Mouse (Mus musculus) liver, embryonic 14.5 days (tissue): ENCODE results near the gene Pla2g3.

Experiments
- CTCF ChIP-seq: IDR thresholded peaks from 2 replicates; pipeline ENCODE4 v1.5.1; 2016; ENCODE audit warnings: antibody characterized with exemption, low read depth, control low read depth
- EP300 ChIP-seq: IDR thresholded peaks from 2 replicates; pipeline ENCODE4 v1.6.1; 2016; ENCODE audit warnings: antibody characterized with exemption, low read depth

DNA sequence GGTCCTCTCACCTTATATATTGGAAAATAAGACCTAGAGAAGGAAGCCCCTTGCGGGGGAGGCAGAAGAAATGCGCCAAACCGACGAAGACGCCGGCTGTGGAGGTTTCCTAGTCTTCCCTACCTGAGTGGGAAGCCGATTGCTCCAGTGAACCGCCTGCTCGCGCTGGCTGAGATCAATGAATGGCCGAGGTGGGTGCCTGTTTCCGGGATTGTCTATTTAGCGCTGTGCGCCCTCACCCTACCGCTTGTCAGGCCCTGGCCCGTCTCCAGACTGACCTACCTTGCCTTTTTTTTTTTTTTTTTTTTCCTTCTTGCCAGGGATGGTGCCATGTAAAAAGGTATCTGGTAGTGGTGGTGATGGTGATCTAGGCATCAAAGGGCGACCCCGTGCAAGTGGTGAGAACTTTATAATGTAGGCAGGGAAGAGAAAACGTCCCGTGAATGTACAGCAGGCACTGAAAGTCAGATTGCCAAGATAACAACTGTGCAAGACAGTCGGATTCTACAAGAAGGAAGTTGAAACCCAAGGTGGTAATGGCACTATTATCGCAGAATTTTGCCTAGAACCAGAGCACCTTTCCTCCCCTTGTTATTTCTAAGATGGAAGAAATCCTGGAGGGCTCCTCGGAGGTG is 52.5 kb downstream of the Pla2g3 start, which contains the start of gene Smtn:
- TF ChIP-seq CTCF (no peak), EP300 (no peak)
